Mouse (Mus musculus) B cell, adult 2 months (primary cell): ENCODE results near the gene 9230110F15Rik.
"Not testable (repeated sequence)": the region's sequence is repeated elsewhere in the genome, so short reads cannot be mapped to it uniquely, and the experiment has no call there.

Source experiments
- DNase-seq, 2 experiments: peaks; one replicate each; pipeline ENCODE4 v3.0.0; 2022

The 9230110F15Rik gene

GRCm38 (mm10) chr9:35844050-35844449 is at the start of gene 9230110F15Rik:
TSS of gene 9230110F15Rik (minus strand) at chr9:35844150.
- DNase-seq = no peak

- not testable (repeated sequence) for DNase-seq
Measured at GRCm38 (mm10) chr9:35893112-35893511, 49.2 kb upstream of the 9230110F15Rik start.

GRCm38 (mm10) chr9:35817881-35818280 is 26.1 kb downstream of the 9230110F15Rik start:
- DNase-seq = not testable (repeated sequence)

GRCm38 (mm10) chr9:35798146-35798545 is 45.8 kb downstream of the 9230110F15Rik start:
- DNase-seq = no peak

- no peak for DNase-seq
Measured at GRCm38 (mm10) chr9:35790001-35790400, 53.9 kb downstream of the 9230110F15Rik start, which contains the start of the genes Gm27235 and D730048I06Rik. TSS of gene Gm27235 (minus strand) at chr9:35790101. TSS of gene D730048I06Rik (minus strand) at chr9:35790112.
